Mouse (Mus musculus): Measurements from ENCODE around the gene Gm17622. TPM values are rescaled to one million over a fixed set of nuclear protein-coding genes. Genes with fewer than 3 reads are reported as not detected.

Gene Gm17622
- polyA plus RNA-seq, 1 experiment from 2014 or later, result not detected

- H3K4me3 ChIP-seq (ENCODE audit: low read depth, low read length), result no peak overlapping the region
- no peak overlapping the region for H3K4me2 ChIP-seq (ENCODE audit: low read depth, severe bottlenecking)
- WGBS, result 94% methylated on average over 6 of the region's 6 CpGs
- no peaks in the 10 kb centered on the region for H3K9me3 ChIP-seq (ENCODE audit: control insufficient read depth, low read length)
- no peaks in the 10 kb centered on the region for H3K27me3 ChIP-seq (ENCODE audit: control insufficient read depth, insufficient read depth, low read length)
- no peaks in the 10 kb centered on the region for H3K4me1 ChIP-seq (ENCODE audit: control insufficient read depth, insufficient read depth, low read length)
- ATAC-seq (ENCODE audit: insufficient number of reproducible peaks, low FRiP score, low TSS enrichment, low read depth) (no peak), DNase-seq (ENCODE audit: low spot score) (no peak)
- no peak overlapping the region for H3K9ac ChIP-seq (ENCODE audit: low read length)
- no peak overlapping the region for H3K27ac ChIP-seq (replicated peaks; ENCODE audit: low read depth, low read length)
- H3K36me3 ChIP-seq (ENCODE audit: control insufficient read depth, insufficient read depth, low read length), result no peaks in the 10 kb centered on the region
Measured at GRCm38 (mm10) chr13:96532176-96532575, 41.6 kb downstream of the Gm17622 start.

GRCm38 (mm10) chr13:96533742-96534141 lies 43.2 kb downstream of the Gm17622 start:
- Histone ChIP-seq H3K27ac (replicated peaks; ENCODE audit: low read depth, low read length) (no peak overlapping the region), H3K27me3 (ENCODE audit: control insufficient read depth, insufficient read depth, low read length) (no peaks in the 10 kb centered on the region), H3K9ac (ENCODE audit: low read length) (no peak overlapping the region), H3K4me3 (ENCODE audit: low read depth, low read length) (no peak overlapping the region), H3K9me3 (ENCODE audit: control insufficient read depth, low read length) (no peaks in the 10 kb centered on the region), H3K36me3 (ENCODE audit: control insufficient read depth, insufficient read depth, low read length) (no peaks in the 10 kb centered on the region), H3K4me1 (ENCODE audit: control insufficient read depth, insufficient read depth, low read length) (no peaks in the 10 kb centered on the region), H3K4me2 (ENCODE audit: low read depth, severe bottlenecking) (no peak overlapping the region)
- 73% methylated on average over 2 of the region's 2 CpGs for WGBS
- ATAC-seq (ENCODE audit: insufficient number of reproducible peaks, low FRiP score, low TSS enrichment, low read depth), result no peak
- DNase-seq (ENCODE audit: low spot score), result no peak

GRCm38 (mm10) chr13:96536821-96537572 lies 46.5 kb downstream of the Gm17622 start:
- Histone ChIP-seq H3K4me2 (ENCODE audit: low read depth, severe bottlenecking) (no peak overlapping the region), H3K9me3 (ENCODE audit: control insufficient read depth, low read length) (no peaks in the 10 kb centered on the region), H3K9ac (ENCODE audit: low read length) (no peak overlapping the region), H3K36me3 (ENCODE audit: control insufficient read depth, insufficient read depth, low read length) (no peaks in the 10 kb centered on the region), H3K4me3 (ENCODE audit: low read depth, low read length) (no peak overlapping the region), H3K27ac (replicated peaks; ENCODE audit: low read depth, low read length) (no peak overlapping the region), H3K27me3 (ENCODE audit: control insufficient read depth, insufficient read depth, low read length) (no peaks in the 10 kb centered on the region), H3K4me1 (ENCODE audit: control insufficient read depth, insufficient read depth, low read length) (0 out of 2 replicates have a peak, but pooled peaks cover 3% of the 10 kb centered on the region)
- WGBS, result 89% methylated on average over 5 of the region's 5 CpGs
- DNase-seq (ENCODE audit: low spot score) (no peak), ATAC-seq (ENCODE audit: insufficient number of reproducible peaks, low FRiP score, low TSS enrichment, low read depth) (no peak)

GRCm38 (mm10) chr13:96538103-96538502 lies 47.6 kb downstream of the Gm17622 start:
- Histone ChIP-seq H3K36me3 (ENCODE audit: control insufficient read depth, insufficient read depth, low read length) (no peaks in the 10 kb centered on the region), H3K27me3 (ENCODE audit: control insufficient read depth, insufficient read depth, low read length) (no peaks in the 10 kb centered on the region), H3K9ac (ENCODE audit: low read length) (no peak overlapping the region), H3K27ac (replicated peaks; ENCODE audit: low read depth, low read length) (no peak overlapping the region), H3K4me3 (ENCODE audit: low read depth, low read length) (no peak overlapping the region), H3K4me2 (ENCODE audit: low read depth, severe bottlenecking) (no peak overlapping the region), H3K4me1 (ENCODE audit: control insufficient read depth, insufficient read depth, low read length) (0 out of 2 replicates have a peak, but pooled peaks cover 3% of the 10 kb centered on the region), H3K9me3 (ENCODE audit: control insufficient read depth, low read length) (no peaks in the 10 kb centered on the region)
- ATAC-seq (ENCODE audit: insufficient number of reproducible peaks, low FRiP score, low TSS enrichment, low read depth) (no peak), DNase-seq (ENCODE audit: low spot score) (no peak)
- 86% methylated on average over 3 of the region's 3 CpGs for WGBS

Other genes starting within 250 kb of the Gm17622 start
- gene Poc5, start 102.4 kb upstream of the Gm17622 start, polyA plus RNA-seq (2014; fragmentation: Nextera tagmentation; extraction: Ambion mirVana), result 22.6 and 23.9 TPM in 2 replicates
- gene Ankdd1b, start 19.5 kb upstream of the Gm17622 start, polyA plus RNA-seq (2014; fragmentation: Nextera tagmentation; extraction: Ambion mirVana), result 0.11 TPM in 1 of 2 replicates, not detected in the other
- gene Polk, start 51.8 kb downstream of the Gm17622 start, polyA plus RNA-seq (2014; fragmentation: Nextera tagmentation; extraction: Ambion mirVana), result 8.9 and 11.3 TPM in 2 replicates
- gene Col4a3bp, start 51.9 kb downstream of the Gm17622 start, polyA plus RNA-seq (2014; fragmentation: Nextera tagmentation; extraction: Ambion mirVana), result 6.4 and 6.5 TPM in 2 replicates
- gene Hmgcr, start 180.2 kb downstream of the Gm17622 start, polyA plus RNA-seq (2014; fragmentation: Nextera tagmentation; extraction: Ambion mirVana), result 132 and 142 TPM in 2 replicates

All from limb, embryonic 11.5 days (tissue).